Mouse (Mus musculus) ES-Bruce4 (cell line): ENCODE measurements around the gene Ms4a8a. TPM values are rescaled to one million over a fixed set of nuclear protein-coding genes. Genes with fewer than 3 reads are reported as not detected.
"Not testable (repeated sequence)": the region's sequence is repeated elsewhere in the genome, so short reads cannot be mapped to it uniquely, and the experiment has no call there.

Source experiments
- H3K27ac ChIP-seq: 2 replicates; pipeline ENCODE4 v1.5.1; 2012; ENCODE audit warnings: low read length, inconsistent platforms; ENCODE audit not compliant: insufficient read depth
- H3K27me3 ChIP-seq: 2 replicates; pipeline ENCODE4 v1.6.1; 2012; ENCODE audit warnings: mild to moderate bottlenecking, low read length, inconsistent platforms; ENCODE audit not compliant: control insufficient read depth, poor library complexity, insufficient read depth, severe bottlenecking
- H3K36me3 ChIP-seq: 2 replicates; pipeline ENCODE4 v1.6.1; 2012; ENCODE audit warnings: inconsistent platforms, mild to moderate bottlenecking, low read length, moderate library complexity; ENCODE audit not compliant: control insufficient read depth, poor library complexity, insufficient read depth, severe bottlenecking
- H3K4me1 ChIP-seq: one replicate; pipeline ENCODE4 v1.8.1; 2011; ENCODE audit warnings: low read length; ENCODE audit not compliant: control insufficient read depth, insufficient read depth
- H3K4me3 ChIP-seq: 2 replicates; pipeline ENCODE4 v1.5.1; 2011; ENCODE audit warnings: low read depth, mild to moderate bottlenecking, low read length
- H3K9ac ChIP-seq: 2 replicates; pipeline ENCODE4 v1.6.1; 2012; ENCODE audit warnings: low read depth, mild to moderate bottlenecking, inconsistent platforms; ENCODE audit not compliant: poor library complexity, severe bottlenecking
- H3K9me3 ChIP-seq: replicated peaks from 2 replicates; pipeline ENCODE4 v1.6.1; 2012; ENCODE audit warnings: mild to moderate bottlenecking, low read length, inconsistent platforms; ENCODE audit not compliant: control insufficient read depth, poor library complexity, insufficient read depth, severe bottlenecking
- CTCF ChIP-seq: IDR thresholded peaks from one replicate; pipeline ENCODE4 v1.8.1; 2011; ENCODE audit warnings: low read depth, low read length
- EP300 ChIP-seq: IDR thresholded peaks from 2 replicates; pipeline ENCODE4 v1.6.1; 2011; ENCODE audit warnings: low read depth, low read length; ENCODE audit not compliant: insufficient read depth
- POLR2A ChIP-seq: IDR thresholded peaks from one replicate; pipeline ENCODE4 v1.8.1; 2011; ENCODE audit warnings: low read length; ENCODE audit not compliant: insufficient read depth
- polyA plus RNA-seq: library from polyadenylated mRNA; stranded (reverse); fragments of >200 nt; gene quantifications from 2 replicates; pipeline ENCODE4 v1.2.4, GENCODE M21; 2011; ENCODE audit warnings: low read depth; ENCODE audit not compliant: missing spikeins, insufficient read depth, insufficient read length

The Ms4a8a gene
- polyA plus RNA-seq, 1 experiment, result not detected

DNA sequence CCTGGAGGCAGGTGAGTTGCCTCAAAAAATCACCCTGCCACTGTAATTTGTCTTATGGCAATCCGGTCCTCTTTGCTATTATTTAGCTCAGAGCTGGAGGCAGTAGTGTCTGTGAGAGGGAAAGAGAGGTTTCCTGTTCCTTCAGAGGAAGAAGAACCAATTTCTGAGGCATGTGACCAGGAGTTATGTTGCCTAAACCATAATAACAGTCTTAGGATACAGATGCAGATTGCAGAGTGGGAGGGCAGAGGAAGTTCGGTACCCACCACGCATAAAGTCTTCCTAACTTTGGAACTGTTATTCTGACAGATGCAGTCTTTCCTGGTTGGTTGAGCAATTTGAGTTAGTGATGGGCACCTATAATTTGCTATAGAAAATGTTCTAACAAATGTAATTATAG, 17.5 kb upstream of the Ms4a8a start:
- 0 out of 2 replicates have a peak, but pooled peaks cover 3% of the 10 kb centered on the region for H3K27me3 ChIP-seq
- no peaks in the 10 kb centered on the region; the same call in 1 of the 2 replicates for H3K9me3 ChIP-seq
- no peaks in the 10 kb centered on the region for H3K4me1 ChIP-seq
- H3K27ac ChIP-seq, result no peak overlapping the region
- H3K9ac ChIP-seq, result no peak overlapping the region
- H3K4me3 ChIP-seq, result no peak overlapping the region
- no peaks in the 10 kb centered on the region for H3K36me3 ChIP-seq
- TF ChIP-seq POLR2A, result no peak
- TF ChIP-seq CTCF, result no peak
- TF ChIP-seq EP300, result no peak

DNA sequence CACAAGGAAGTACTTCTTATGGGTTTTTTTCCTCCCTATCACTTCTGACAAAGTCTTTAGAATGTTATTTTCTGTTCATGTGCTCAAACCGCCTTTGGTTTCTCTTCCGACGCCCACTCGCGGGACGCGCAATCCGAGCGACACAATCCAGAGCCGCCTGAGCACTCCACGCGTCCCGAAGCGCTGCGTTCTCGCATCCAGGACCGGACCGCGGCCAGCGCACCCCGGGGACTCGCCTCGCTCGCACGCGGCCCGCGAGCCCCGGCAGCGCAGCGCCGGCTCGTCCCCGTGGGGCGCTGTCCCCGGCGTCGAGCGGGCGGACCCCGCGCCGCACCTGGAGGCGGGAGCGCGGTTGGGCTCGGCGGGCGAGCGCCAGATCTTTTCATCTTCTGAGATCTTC, 11.2 kb upstream of the Ms4a8a start:
- H3K36me3 ChIP-seq, H3K27me3 ChIP-seq, H3K4me1 ChIP-seq, H3K9me3 ChIP-seq, H3K9ac ChIP-seq, H3K27ac ChIP-seq: not testable (repeated sequence)
- peak overlapping the region; percentile 45 for H3K4me3 ChIP-seq

DNA sequence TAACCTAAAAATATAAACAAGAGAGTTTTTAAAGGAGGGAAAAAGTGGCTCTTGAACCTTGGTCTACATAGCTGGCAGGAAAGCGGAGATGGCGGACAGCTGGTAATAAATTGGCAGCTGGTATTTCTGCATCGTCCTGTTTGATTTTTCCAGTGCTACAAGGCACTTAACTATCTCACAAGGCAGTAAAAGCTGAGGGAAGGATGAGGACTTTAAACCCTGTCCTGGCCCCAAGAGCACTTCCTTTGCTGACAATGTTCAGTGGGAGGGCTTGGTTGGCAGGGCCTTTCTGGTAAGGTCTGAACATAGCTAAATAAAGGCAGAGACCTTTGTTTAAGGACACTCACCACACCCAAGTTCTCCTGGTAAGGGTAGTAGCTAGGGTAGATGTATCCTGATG, 10.5 kb downstream of the Ms4a8a start:
- H3K4me3 ChIP-seq, result no peak overlapping the region
- H3K36me3 ChIP-seq, result no peaks in the 10 kb centered on the region
- no peak for TF ChIP-seq EP300
- no peak overlapping the region for H3K9ac ChIP-seq
- H3K4me1 ChIP-seq, result no peaks in the 10 kb centered on the region
- no peaks in the 10 kb centered on the region for H3K27me3 ChIP-seq
- no peak overlapping the region for H3K27ac ChIP-seq
- H3K9me3 ChIP-seq, result no peaks in the 10 kb centered on the region

DNA sequence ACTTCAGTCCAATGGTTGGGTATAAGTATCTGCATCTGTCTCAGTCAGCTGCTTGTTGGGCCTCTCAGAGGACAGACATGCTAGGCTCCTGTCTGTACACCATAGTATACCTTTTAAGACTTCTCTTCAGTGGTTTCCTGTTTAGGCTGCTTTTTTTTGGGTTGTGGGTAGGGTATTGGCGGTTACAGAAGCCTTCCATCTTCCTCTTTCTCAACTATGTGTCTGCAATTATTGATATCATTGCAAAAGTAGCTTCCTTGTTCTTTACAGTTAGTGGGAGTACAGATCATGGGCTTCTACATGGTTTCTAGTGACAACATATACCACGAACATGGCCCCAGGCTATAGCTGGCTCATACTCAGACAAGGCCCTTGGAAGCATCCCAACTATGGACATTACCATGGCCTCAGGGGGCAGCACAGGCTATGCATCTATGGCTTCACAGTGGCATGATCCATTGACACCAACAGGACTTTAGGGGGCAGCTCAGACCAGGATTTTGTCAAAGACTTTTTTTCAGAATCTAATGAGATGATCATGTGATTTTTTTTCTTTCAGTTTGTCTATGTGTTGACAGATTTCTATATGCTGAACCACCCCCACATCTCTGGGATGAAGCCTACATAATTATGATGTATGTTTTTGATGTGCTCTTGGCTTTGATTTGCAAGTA, 15.6 kb downstream of the Ms4a8a start:
- H3K4me3 ChIP-seq, result no peak overlapping the region
- no peak overlapping the region for H3K9ac ChIP-seq
- H3K4me1 ChIP-seq, result no peaks in the 10 kb centered on the region
- H3K9me3 ChIP-seq, result no peaks in the 10 kb centered on the region
- no peak for TF ChIP-seq CTCF
- TF ChIP-seq POLR2A, result no peak
- TF ChIP-seq EP300, result no peak
- no peaks in the 10 kb centered on the region for H3K27me3 ChIP-seq
- H3K36me3 ChIP-seq, result no peaks in the 10 kb centered on the region
- no peak overlapping the region for H3K27ac ChIP-seq

DNA sequence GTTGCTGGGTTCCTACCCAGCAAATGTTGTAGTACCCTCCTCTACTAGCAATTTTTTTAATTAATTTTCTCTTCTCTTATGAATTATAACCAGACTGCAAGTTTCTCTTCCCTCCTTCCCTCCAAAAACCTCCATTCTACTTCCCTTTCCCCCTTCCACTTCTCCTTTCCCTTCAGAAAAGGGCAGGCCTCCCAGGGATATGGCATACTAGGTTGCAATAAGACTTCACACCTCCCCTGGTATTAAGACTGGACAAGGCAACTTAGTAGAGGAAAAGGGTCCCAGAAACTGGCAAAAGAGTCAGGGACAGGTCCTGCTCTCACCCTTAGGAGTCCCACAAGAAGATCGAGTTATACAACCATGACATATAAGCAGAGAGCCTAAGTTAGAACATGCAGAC, 20.0 kb downstream of the Ms4a8a start:
- Histone ChIP-seq H3K27ac (no peak overlapping the region), H3K9ac (no peak overlapping the region), H3K9me3 (no peaks in the 10 kb centered on the region), H3K4me1 (no peaks in the 10 kb centered on the region), H3K36me3 (no peaks in the 10 kb centered on the region), H3K27me3 (no peaks in the 10 kb centered on the region), H3K4me3 (no peak overlapping the region)
- TF ChIP-seq EP300 (no peak), CTCF (no peak), POLR2A (no peak)

DNA sequence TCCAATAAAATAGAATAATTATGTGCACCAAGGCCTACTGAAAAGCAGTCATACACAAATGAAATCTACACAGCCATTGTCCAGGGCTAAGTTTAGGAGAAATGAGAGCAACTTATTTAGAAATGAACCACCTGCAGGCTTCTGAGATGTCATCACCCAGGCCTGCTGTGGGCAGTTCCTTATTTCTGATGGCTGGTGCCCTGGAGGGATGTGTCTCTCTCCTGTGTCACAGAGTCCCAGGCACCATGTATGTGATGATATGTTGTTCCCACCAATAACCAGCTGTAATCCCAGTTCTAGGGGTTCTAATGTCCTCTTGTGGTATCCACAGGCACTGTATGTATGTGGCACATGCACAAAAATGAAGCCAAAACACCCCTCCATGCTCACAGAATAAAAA, 20.9 kb downstream of the Ms4a8a start:
- TF ChIP-seq CTCF (no peak), EP300 (no peak), POLR2A (no peak)

DNA sequence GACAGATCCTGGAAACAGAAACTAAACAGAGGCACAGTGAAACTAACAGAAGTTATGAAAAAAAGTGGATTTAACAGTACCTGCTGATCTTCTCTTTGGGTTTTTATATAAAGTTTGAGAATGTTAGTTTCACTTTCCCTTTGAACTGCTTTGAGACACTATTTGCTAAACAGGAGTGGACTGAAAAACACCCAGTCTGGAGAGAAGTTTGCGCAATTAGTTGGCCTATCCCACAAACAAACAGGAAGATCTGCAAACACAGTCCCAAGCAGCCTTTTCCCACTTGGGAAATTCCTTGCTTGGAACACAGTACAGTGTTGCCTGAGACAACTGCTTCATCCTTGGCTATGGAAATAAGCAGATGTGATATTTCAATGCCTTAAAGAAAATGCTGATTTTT, 25.2 kb downstream of the Ms4a8a start:
- H3K9me3 ChIP-seq, H3K27ac ChIP-seq, H3K4me1 ChIP-seq, H3K4me3 ChIP-seq, H3K27me3 ChIP-seq, H3K9ac ChIP-seq, H3K36me3 ChIP-seq: not testable (repeated sequence)

More for the DNA sequence above, 20.9 kb downstream of the Ms4a8a start:
- no peak overlapping the region for H3K9ac ChIP-seq
- H3K4me1 ChIP-seq, result no peaks in the 10 kb centered on the region
- H3K27ac ChIP-seq, result no peak overlapping the region
- no peak overlapping the region for H3K4me3 ChIP-seq
- no peaks in the 10 kb centered on the region for H3K9me3 ChIP-seq
- no peaks in the 10 kb centered on the region for H3K36me3 ChIP-seq
- no peaks in the 10 kb centered on the region for H3K27me3 ChIP-seq
